Mouse (Mus musculus): Measurements from ENCODE around the gene Rgs3.

- TF ChIP-seq CTCF (IDR thresholded peaks at IDR 0.05; ENCODE audit: low read depth) (no peak), EP300 (IDR thresholded peaks at IDR 0.05; ENCODE audit: low read depth) (no peak)
Measured at GRCm38 (mm10) chr4:62551966-62552365, 7.7 kb upstream of the Rgs3 start.

Measured in heart, postnatal 0 days (tissue).